Mouse (Mus musculus): Measurements from ENCODE around the gene Cask. TPM values are rescaled to one million over a fixed set of nuclear protein-coding genes. Genes with fewer than 3 reads are reported as not detected.

Gene Cask
- polyA plus RNA-seq, 1 experiment from 2014 or later, result 64.0 TPM

DNA sequence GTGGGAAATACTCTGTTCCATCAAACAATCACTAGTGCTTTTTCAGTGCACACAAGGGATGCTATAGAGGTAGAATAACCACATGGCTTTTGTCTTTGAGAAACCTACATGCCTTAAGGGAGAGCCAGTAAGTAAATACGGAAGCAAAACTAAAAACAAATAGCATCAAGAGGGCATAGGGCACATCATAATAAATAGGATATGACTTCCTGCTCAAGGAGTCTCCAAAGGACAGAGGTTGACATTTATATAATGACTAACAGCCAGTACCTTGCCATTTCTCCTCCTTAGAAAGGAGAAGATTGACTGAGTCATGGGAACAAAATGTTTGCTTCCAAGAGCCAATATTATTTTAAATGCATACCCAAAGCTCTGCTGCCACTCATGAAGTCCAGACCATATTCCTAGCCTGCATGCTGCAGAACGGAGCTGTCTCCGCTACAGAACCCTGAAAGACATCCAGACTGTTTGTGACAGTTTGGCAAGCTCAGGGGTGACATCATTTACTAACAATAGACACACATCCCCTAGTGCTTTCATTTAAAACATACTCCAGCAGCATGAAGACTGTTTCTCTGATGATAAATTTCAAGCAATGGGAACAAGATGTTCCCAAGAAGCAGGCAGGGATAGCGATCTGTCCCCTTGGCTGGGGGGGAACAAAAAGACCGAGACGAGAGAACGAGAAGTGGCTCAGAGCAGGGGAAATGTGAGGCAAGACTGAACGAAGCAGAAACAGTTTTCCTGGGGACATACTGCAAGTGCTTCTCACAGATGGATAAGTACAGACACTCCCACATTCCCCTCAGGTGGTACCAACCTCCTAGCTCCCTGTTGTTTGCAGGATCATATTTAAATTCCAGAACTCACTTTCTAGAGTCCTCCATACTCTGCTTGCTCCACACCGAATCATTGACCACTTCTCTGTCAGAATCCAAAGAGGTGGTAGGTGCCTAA is 381.7 kb downstream of the Cask start:
- H3K4me2 ChIP-seq (ENCODE audit: low read length), result no peak overlapping the region
- no peaks in the 10 kb centered on the region for H3K36me3 ChIP-seq (ENCODE audit: control insufficient read depth, insufficient read depth, low read length)
- H3K4me1 ChIP-seq (ENCODE audit: control insufficient read depth, insufficient read depth, low read length), result no peaks in the 10 kb centered on the region
- no peak overlapping the region for H3K4me3 ChIP-seq (replicated peaks; ENCODE audit: low read depth, low read length)
- H3K9ac ChIP-seq (replicated peaks; ENCODE audit: low read length), result no peak overlapping the region
- no peaks in the 10 kb centered on the region for H3K9me3 ChIP-seq (ENCODE audit: control insufficient read depth, low read length)
- no peak overlapping the region for H3K27ac ChIP-seq (replicated peaks; ENCODE audit: low read depth, low read length)
- 76% methylated on average over 9 of the region's 9 CpGs for WGBS
- no peak for ATAC-seq (ENCODE audit: low FRiP score, low TSS enrichment)
- no peak for DNase-seq
- no peaks in the 10 kb centered on the region for H3K27me3 ChIP-seq (ENCODE audit: control insufficient read depth, insufficient read depth, low read length)

- Histone ChIP-seq H3K27me3 (ENCODE audit: control insufficient read depth, insufficient read depth, low read length) (no peaks in the 10 kb centered on the region), H3K27ac (replicated peaks; ENCODE audit: low read depth, low read length) (no peak overlapping the region), H3K4me2 (ENCODE audit: low read length) (no peak overlapping the region), H3K4me3 (replicated peaks; ENCODE audit: low read depth, low read length) (no peak overlapping the region), H3K9ac (replicated peaks; ENCODE audit: low read length) (no peak overlapping the region), H3K36me3 (ENCODE audit: control insufficient read depth, insufficient read depth, low read length) (no peaks in the 10 kb centered on the region), H3K9me3 (ENCODE audit: control insufficient read depth, low read length) (no peaks in the 10 kb centered on the region), H3K4me1 (ENCODE audit: control insufficient read depth, insufficient read depth, low read length) (no peaks in the 10 kb centered on the region)
- no peak for ATAC-seq (ENCODE audit: low FRiP score, low TSS enrichment)
- 75% methylated on average over 6 of the region's 6 CpGs for WGBS
- no peak for DNase-seq
Observed at GRCm38 (mm10) chrX:13467121-13467571, 384.0 kb downstream of the Cask start.

Small RNA genes within 50 kb of the gene (microRNA-seq; reads per million reads assigned to microRNA genes)
- gene Gm25246, result not detected

Other genes with a start within 250 kb of the Cask start
- gene Gpr34, start 219.3 kb downstream of the Cask start, polyA plus RNA-seq (2014; fragmentation: Nextera tagmentation; extraction: Ambion mirVana), result 2.6 TPM in 2 replicates
- gene Gpr82, start 190.0 kb downstream of the Cask start, polyA plus RNA-seq (2014; fragmentation: Nextera tagmentation; extraction: Ambion mirVana), result 0.61 and 0.76 TPM in 2 replicates